Mouse (Mus musculus): ENCODE data around the gene Col11a2.

Col11a2 gene

GRCm38 (mm10) chr17:34026221-34026620 is 13.0 kb upstream of the Col11a2 start:
- no peak for DNase-seq (ENCODE audit: low spot score)

GRCm38 (mm10) chr17:34026917-34027655 is 12.2 kb upstream of the Col11a2 start:
- DNase-seq (ENCODE audit: low spot score): no peak

DNA sequence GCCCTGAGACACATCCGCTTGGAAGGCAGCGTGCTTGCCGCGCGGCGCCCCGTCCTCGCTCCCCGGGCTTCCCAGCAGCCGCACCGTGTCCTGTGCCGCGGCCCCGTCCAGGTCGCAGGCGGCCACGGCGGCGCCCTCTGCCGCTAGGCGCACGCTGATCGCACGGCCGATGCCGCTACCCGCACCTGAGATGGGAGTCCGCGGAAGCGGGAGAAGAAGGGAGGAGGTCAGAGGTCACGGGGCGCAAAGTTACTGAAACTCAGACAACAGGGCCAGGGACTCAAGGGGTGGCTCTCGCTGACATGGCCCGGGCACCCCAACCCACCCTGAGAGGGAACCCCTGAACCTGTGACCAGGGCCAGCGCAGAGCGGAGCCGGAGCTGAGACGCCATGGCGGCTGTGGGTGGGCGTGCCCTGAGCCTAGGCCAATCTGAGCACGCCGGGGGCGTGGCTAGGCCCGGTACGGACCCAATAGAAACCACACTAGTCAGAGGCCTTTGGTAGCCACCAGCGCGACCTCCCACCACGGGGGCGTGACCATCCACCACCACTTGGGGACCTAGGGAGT is 11.5 kb upstream of the Col11a2 start, which contains the start of gene H2-Ke6:
Gene H2-Ke6 (minus strand): TSS at position 405 of the 568 bp plus-strand sequence.
- DNase-seq (ENCODE audit: low spot score): peak; percentile 82

- no peak for DNase-seq (ENCODE audit: low spot score)
Observed at GRCm38 (mm10) chr17:34028501-34029149, 10.6 kb upstream of the Col11a2 start.

GRCm38 (mm10) chr17:34029150-34029889 is 9.9 kb upstream of the Col11a2 start:
- DNase-seq (ENCODE audit: low spot score): no peak

- no peak for DNase-seq (ENCODE audit: low spot score)
Observed at GRCm38 (mm10) chr17:34029890-34030595, 9.2 kb upstream of the Col11a2 start.

- DNase-seq (ENCODE audit: low spot score): no peak
Observed at GRCm38 (mm10) chr17:34030861-34031326, 8.3 kb upstream of the Col11a2 start.

DNA sequence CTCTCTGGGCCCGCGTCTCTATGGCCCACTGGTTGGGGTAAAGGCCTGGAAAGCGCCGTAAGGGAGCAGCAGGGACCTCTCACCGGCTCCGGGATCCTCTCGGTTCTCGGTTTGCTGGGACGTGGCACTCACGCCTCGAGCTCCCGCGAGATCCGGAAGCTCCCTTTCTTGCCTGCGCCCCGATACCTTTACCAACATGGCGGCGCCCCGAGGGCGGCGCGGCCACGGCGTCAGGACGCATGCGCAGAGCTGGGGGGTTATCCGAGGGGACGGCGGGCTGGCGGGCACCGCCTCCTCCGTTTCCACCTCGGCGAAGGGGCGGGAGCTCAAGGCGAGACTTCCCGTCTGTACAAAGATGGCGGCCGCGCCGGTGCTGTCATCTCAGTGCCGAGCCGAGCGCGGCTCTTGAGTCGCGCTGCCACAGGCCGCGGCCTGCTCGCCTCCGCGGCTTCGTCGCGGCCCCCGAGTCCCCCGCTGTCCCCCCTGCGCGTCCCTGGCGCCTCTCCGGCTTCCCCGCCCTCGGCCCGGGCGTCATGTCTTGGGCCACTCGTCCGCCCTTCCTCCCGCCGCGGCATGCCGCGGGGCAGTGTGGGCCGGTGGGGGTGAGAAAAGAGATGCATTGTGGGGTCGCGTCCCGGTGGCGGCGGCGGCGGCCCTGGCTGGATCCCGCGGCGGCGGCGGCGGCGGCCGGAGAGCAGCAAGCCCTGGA is 7.6 kb upstream of the Col11a2 start, which contains the start of the genes Slc39a7 and Rxrb:
Gene Slc39a7 (minus strand): TSS at position 218 of the 709 bp plus-strand sequence.
Gene Rxrb (plus strand): TSS at position 348 of the 709 bp plus-strand sequence.
- peak; percentile 100 for DNase-seq (ENCODE audit: low spot score)

DNA sequence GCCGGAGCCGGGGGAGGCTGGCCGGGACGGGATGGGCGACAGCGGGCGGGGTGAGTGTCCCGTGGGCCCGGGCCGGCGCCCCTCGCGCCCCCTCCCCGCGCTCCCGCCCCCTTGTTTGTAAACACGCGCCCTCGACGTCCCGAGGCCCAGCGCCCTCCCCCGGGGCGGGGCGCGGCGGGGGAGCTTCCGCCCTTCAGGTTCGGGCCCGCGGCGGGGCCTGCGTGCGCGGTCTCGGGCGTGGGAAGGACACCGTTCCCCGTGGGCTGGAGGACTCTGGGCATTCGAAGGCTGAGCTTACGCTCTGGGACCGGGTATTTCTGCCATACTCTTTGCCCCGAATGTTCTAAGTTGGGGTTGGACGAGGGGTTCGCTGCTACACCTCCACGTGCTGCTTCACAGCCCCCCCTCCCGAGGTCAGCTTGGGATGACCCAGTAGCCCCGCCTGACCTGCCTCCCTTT is 7.0 kb upstream of the Col11a2 start:
- no peak for DNase-seq (ENCODE audit: low spot score)

DNA sequence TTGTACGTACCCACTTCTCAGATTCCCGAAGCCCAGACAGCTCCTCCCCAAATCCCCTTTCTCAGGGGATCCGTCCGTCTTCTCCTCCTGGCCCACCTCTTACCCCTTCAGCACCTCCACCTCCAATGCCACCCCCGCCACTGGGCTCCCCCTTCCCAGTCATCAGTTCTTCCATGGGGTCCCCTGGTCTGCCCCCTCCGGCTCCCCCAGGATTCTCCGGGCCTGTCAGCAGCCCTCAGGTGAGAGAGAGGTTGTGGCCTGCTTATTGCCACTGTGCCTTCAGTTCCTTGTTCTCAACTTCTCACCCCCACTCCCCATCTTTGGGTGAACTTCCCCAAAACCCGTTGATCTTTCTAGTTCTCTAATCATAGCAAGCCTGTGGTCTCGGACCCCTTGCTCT is 6.4 kb upstream of the Col11a2 start:
- no peak for DNase-seq (ENCODE audit: low spot score)

DNA sequence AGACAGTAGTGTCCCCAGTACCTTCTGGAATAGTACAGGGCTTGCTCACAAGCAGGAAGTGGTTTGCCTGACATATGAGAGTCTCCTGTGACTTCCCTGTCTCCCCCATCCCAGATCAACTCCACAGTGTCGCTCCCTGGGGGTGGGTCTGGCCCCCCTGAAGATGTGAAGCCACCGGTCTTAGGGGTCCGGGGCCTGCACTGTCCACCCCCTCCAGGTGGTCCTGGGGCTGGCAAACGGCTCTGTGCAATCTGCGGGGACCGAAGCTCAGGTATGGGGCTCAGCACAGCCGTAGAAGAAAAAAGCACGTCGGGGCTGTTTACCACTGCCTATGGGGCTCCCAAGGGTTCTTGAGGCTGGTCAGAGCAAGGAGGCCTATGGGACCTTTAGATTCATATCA is 5.8 kb upstream of the Col11a2 start:
- no peak for DNase-seq (ENCODE audit: low spot score)

DNA sequence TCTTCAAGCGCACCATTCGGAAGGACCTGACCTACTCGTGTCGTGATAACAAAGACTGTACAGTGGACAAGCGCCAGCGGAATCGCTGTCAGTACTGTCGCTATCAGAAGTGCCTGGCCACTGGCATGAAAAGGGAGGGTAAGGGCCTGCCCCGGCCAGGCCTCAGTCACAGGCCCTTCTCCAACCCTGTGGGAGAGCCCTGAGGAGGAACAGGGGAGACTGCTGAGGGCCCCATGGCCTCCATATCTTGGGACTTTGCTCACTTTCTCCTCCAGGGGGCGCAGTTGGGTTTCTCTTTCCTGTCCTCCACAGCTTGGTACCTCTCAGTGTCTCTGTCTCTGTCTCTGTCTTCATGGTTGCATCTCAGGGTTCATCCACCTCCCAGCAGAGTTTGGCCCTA is 5.2 kb upstream of the Col11a2 start:
- DNase-seq (ENCODE audit: low spot score): no peak

DNA sequence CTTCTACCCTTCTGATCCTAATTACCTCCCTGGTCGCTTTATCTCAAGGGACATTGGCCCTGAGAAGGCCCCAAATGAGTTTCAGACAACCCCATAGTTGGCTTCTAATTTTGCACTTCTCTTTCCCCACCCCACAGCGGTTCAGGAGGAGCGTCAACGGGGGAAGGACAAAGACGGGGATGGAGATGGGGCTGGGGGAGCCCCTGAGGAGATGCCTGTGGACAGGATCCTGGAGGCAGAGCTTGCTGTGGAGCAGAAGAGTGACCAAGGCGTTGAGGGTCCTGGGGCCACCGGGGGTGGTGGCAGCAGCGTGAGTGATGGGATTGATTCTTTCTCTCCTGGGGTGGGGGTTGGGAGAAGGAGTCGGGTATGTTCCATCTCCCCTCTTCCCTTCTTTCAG is 3.7 kb upstream of the Col11a2 start:
- no peak for DNase-seq (ENCODE audit: low spot score)

- DNase-seq (ENCODE audit: low spot score): no peak
Observed at GRCm38 (mm10) chr17:34036647-34037046, 2.6 kb upstream of the Col11a2 start.

DNA sequence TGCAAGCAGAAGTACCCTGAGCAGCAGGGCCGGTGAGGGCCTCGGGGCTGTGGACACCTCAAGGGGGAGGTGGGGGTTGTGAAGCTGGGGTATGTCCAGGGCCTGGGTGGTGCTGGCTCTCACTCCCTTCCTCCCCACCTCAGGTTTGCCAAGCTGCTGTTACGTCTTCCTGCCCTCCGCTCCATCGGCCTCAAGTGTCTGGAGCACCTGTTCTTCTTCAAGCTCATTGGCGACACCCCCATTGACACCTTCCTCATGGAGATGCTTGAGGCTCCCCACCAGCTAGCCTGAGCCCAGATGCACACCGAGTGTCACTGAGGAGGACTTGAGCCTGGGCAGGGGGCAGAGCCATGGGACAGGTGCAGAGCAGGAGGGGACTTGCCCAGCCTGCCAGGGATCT is 2.0 kb upstream of the Col11a2 start:
- DNase-seq (ENCODE audit: low spot score): no peak

DNA sequence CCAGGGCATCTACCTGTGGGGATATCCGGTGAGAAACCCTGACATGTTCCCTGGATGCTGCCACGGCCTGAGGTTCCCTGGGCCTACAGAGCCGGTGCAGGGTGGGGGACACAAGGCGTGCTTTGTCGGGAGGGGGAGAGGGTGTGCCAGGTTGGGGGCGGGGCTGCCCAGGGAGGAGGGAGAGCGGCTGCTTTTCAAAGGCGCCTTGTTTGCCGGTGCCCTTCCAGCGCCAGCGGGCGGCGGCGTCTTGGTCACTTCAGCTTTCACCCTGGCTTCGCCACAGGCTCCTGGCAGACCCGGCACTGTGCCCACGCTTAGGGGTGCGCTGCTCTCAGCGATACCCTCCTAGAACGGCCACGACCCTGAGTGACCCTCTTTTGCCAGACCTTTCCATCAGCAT is 797 bp upstream of the Col11a2 start:
- no peak for DNase-seq (ENCODE audit: low spot score)

- no peak for DNase-seq (ENCODE audit: low spot score)
Observed at GRCm38 (mm10) chr17:34039562-34040450, 569 bp downstream of the Col11a2 start.

- DNase-seq (ENCODE audit: low spot score): no peak
Observed at GRCm38 (mm10) chr17:34045941-34046340, 6.7 kb downstream of the Col11a2 start.

- DNase-seq (ENCODE audit: low spot score): no peak
Observed at GRCm38 (mm10) chr17:34047404-34048050, 8.3 kb downstream of the Col11a2 start.

Measured in ovary, postnatal 14 days (tissue).